Mouse (Mus musculus): ENCODE measurements around the gene Zbed6.

The Zbed6 gene

DNA sequence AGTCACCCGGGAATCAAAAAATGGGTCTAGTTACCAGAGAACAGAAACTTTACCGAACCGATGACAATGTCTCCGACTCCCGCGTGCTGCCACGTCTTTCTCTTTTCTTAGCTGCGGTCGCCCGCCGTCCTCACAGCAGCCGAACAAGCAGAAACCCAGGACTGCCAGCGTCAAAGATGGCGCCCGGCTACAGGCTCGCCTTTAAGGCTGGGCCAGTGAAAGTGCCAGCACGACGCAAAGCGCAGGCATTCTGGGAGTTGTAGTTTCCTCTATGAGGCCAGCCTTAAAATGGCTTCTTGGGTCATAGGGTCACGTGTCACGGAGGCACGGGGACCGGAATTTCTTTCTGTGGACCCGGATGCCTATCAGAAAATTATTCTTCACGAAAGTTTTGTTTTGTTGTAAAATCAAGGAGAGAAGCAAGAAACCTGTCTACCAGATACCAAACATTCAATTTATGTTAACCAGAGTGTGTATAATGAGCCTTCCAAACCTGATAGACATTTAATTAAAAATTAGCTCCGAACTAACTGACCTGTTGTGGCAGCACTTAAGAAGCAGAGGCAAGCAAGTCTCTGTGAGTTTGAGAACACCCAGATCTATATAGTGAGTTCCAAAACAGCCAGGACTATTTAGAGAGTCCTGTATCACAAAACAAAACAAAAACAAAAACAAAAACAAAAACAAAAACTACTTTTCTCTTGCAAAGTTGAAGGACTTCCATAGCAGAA, 683 bp upstream of the Zbed6 start, which contains the start of gene Gm38394:
Gm38394 (minus strand) TSS at position 116 of the 731 bp plus-strand sequence.
- peak; percentile 92 for DNase-seq

DNA sequence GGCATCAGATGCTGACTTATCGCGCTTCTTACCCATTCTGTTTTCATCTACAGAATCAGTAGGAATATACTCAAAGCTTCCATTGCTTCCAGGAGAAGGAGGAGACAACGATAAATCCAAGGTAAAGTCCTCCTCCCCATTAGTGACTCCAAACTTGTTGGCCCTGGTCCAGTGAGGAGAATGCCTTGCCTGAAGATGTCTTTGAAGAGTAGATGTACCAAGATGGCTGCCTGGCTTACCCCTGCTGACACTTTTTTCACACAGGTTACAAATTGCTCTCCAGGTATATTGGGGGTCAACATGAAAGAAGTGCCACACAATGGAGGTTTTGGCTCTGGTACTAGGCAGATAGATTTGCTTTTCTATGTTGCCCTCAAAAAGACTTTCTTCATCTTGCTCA, 1.8 kb downstream of the Zbed6 start:
- no peak for DNase-seq

DNA sequence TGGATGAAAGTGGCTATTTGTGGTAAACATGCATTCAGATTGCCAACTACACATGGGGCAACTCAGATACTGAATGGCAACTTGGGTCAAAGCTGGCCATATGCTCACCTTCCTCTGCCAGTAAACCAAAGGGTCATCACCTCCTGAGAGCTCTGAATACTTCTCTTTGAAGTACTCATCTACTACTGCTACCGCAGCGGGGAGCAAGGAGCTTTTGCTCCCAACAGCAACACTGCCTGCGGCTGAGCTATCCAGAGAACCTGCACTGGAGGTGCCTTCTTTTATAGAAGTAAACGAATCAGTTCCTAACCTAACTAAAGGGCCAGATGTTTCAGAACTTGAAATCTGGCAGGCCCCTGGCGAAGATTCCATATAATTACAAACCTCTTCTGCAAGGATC, 3.9 kb downstream of the Zbed6 start:
- DNase-seq, result no peak

DNA sequence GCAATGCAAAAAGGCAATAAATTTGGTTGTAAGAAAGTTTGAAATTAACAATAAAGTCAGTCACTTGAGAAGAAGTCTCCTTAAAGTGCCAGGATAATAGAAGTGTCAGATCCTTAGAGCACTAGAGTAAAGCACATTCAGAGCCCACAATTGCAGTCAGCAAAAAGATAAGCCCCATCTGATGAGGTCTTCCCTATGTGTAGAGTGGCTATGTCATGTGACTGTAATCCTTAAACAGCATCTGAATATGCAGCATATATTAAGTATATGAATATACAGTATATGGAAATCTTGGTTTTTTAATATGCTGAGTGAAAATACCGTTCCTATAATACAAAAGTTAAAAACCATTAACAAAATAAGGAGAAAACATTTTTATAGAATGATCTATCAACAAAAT, 7.7 kb downstream of the Zbed6 start:
- no peak for DNase-seq

DNA sequence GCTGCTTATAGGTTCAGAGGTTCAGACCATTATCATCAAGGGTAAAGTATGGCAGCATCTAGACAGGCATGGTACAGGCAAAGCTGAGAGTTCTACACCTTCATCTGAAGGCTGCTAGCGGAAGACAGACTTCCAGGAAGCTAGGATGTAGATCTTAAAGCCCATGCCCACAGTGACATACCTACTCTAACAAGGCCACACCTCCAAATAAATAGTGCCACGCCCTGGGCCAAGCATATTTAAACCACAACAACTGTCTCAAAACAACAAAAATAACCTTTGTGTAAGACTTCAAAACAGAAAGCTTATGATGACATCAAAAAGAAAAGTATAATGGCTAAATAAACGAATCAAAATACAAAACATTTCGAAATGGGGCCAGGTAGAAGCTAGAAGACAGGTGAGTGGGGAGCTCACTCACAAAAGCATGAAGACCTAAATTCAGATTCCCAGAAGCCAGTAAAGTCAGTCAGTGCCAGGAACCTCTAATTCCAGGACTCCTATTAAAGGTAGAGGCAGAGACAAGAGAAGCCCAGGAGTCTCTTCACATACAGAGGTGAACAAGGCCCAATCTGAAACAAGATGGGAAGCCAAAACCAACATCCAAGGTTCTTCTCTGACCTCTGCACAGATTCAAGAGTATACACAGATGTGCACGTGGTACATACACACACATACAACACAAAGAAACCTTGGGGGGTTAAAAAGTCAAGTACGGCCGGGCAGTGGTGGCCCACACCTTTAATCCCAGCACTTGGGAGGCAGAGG, 10.2 kb downstream of the Zbed6 start:
- no peak for DNase-seq

DNA sequence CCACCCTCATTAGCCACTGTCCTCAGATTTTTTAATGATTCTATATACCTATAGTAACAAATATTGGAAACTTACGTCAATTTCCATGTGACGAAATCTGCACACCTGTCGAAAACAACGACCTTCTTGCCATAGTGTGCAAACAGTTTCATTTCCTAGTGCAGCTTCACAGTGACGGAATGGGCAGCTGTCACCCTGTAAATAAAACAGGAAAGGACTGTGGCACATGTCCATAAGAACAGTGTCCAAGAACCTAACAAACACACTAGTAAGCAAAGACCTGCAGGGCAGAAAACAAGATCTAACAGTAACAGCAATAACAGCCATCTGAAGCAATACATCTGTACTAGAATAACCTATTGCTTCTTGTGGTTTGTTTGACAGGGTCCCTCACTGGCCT, 15.0 kb downstream of the Zbed6 start:
- DNase-seq, result no peak

DNA sequence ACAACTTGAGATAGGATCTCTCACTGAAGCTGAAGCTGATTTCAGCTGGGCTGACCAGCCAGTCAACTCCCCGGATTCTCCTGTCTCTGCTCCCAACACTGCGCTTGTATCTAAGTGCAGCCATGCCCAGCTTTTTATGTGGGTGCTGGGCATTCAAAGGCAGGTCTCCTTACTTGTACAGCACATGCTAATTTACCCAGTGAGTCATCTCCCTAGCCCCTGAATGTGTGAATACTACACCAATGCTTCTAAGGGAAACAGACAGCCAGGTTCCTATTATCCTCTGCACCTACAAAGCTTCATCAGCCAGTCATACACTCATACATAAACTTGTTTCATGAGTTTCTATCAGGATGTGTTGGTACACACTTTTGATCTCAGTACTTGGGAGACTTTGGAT, 19.5 kb downstream of the Zbed6 start:
- DNase-seq, result no peak

DNA sequence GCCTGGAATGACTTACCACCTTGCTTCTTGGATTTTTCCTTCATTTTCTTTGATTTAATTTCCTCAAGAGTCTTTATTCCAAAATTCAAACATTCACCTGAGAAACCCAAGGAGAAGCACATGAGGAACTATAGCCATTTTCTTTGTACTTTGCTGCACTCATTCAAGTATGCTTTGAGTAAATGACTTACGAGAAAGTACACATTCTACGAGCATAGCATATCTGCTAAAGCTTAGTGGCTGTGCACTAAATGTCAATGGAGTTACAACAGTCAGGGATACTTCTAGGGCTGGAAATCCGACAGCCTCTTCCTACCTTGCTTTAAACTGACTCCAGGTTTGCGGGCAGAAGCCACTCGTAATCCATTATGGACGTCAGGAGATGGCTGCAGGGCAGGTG, 22.2 kb downstream of the Zbed6 start:
- DNase-seq, result no peak

DNA sequence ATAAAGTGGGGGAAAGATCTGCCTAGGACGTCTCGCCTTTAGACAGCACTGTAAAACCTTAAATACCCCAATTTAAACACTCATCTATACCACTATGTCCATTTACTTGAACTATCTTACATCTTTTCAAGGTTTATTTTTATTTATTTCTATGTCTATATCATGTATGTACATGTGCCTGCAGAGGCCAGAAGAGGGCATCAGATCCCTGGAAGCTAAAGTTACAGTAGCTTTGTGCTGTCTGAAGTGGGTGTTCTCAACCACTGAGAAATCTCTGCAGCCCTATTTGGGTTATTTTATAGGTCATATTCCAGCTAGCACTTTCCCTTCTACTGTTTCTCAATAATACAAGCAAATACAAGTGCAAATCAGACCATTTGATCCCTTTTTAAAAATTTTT, 28.5 kb downstream of the Zbed6 start:
- no peak for DNase-seq

DNA sequence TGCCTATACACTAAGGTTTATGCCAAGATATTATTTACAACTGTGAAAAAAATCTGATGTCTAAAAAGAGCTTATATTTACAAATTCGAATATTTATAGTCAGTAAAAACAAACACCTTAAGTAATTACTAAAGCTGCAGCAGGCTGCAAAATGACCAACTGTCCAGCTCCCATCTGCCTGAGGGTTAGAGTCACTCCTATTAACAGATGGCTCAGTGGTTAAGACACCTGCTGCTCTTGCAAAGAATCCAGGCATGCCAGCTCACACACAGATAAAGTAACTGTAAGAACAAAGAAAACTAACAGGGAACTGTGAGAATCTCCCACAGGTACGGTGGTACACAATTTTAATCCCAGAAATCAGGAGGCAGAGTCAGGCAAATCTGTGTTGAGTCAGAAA, 35.6 kb downstream of the Zbed6 start:
- DNase-seq, result no peak

DNA sequence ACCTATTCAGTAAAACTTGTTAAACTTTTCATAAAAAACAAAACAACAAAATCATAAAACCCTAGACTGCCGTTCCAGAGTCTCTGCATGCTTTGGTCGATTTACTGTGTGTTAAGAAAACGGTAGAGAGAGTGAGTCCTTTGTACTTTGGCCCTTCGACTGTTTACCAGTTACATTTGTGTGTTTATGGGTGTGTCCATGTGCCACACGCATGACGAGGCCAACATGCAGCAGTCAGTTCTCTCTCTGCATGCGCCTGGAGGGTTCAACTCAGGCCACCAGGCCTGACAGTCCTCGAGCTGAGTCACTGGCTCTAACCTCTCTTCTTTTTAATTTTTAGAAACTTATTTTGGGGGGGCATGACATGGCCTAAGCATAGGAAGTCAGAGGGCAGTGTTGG, 42.4 kb downstream of the Zbed6 start:
- DNase-seq, result no peak

DNA sequence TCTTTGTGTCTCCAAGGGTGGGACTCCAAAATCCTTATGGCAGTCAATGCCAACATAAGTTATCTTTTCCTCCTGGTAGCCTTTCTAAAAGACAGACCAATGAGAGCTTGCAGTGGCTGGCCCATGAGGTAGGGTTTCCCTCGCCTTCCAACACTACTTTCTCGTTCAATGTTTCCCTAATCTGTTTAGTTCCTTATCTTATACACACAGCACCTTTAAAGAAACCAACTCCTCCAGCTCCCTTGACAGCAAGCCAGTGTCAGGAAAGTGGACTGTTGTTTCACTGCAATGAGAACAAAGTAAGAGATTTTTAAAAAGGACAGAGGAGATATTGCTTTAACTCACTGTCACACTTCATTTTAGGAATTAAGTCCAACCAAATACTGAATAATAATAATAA, 42.8 kb downstream of the Zbed6 start:
- no peak for DNase-seq

DNA sequence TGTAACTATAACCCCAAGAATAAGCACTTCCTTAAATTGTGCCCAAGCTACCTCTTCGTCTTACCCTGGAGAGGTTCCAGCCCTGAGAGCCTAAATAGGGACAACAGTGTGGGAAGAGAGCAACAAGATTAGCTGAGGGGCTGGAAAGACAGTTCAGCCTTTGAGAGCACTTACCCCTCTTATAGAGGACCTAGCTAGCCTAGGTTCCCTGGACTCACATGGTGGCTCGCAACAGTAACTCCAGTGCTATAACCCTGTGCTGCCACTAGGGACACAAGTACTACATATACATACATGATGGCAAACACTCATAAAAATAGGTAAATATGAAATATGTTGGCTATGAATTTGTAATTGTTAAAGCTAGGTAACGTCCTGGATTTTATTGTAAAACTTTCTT, 46.9 kb downstream of the Zbed6 start:
- no peak for DNase-seq

DNA sequence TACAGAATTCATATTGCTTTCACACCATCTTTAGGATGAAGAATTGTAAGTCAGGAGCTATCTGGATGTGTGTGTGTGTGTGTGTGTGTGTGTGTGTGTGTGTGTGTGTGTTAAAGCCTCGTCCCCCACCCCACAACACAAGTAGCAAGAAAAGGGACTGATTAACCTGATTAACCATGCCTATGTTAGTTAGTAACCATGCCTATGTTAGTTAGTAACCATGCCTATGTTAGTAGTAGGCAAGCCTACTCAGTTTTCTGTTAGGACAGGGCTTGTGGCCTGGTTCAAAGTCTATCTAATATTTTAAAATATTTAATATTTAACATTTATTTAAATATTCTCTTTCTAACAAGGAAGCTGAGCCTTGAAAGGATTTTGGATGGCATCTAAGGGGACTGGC, 49.2 kb downstream of the Zbed6 start:
- DNase-seq, result no peak

DNA sequence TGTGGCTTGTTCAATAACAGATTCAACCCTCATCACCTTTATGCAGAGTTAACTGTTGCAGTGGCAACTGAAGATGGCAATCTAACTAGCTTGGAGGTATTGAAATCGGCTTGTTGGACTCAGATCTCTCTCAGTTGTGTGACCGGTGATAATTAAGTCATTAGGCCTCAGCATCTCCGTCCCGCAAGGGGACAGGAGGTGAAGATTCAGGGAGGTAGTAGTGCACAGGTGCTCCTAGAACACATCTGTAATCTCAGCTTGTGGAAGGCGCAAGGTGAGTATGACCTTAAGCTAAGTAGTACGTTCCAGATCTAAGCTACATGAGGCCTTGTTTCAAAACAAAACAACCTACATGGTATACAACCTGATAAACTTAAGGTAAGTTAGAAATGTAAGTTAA, 50.1 kb downstream of the Zbed6 start:
- DNase-seq, result no peak

DNA sequence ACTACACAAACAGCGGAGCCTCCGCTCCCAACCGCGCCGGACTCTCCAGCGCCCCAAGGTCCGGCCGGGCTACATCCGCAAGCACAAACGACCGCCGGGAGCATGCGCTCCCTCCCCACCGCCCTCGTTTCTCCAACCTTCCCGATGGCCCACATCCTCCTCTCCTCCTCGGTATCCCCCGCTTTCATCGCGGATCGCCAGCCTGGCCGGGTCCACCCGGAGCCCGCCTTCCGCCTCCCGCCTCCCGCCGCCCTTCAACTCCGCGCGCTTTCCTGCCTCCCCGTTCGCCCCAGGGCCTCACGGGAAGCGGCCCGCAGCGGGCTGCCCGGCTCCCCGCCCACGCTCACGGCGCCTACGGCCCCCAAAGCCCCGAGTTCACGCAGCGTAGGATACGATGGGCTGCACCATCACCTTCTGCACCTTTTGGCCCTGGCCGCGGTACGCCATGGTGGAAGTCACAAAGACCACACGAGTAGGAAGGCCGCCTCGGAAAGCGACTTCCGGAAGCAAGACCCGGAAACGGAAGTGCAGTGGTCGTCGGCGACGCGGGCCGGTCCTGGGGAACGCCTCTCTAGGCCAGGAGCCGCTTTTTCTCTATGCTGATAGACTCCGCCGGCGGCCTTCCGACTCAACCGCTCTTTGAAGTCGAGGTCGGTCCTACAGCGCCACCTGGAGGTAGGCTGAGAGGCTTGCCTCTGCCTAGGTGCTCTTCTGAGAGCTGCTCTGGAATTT, 50.7 kb downstream of the Zbed6 start, which contains the start of gene Snrpe:
Snrpe (minus strand) TSS at position 521 of the 732 bp plus-strand sequence.
- DNase-seq, result peak; percentile 93
